Mouse (Mus musculus): Measurements from ENCODE around the gene Samm50. TPM values are rescaled to one million over a fixed set of nuclear protein-coding genes. Genes with fewer than 3 reads are reported as not detected.

The Samm50 gene
- polyA plus RNA-seq (2012; rRNA removed; ENCODE audit: low replicate concordance): 16.8 and 17.4 TPM in 2 replicates

GRCm38 (mm10) chr15:84192058-84192791 lies at the start of gene Samm50:
Gene Samm50 (plus strand): TSS chr15:84192241.

GRCm38 (mm10) chr15:84167600-84167999 lies 24.4 kb upstream of the Samm50 start, which contains the start of gene Pnpla3:
Gene Pnpla3 (plus strand): TSS chr15:84167837.

DNA sequence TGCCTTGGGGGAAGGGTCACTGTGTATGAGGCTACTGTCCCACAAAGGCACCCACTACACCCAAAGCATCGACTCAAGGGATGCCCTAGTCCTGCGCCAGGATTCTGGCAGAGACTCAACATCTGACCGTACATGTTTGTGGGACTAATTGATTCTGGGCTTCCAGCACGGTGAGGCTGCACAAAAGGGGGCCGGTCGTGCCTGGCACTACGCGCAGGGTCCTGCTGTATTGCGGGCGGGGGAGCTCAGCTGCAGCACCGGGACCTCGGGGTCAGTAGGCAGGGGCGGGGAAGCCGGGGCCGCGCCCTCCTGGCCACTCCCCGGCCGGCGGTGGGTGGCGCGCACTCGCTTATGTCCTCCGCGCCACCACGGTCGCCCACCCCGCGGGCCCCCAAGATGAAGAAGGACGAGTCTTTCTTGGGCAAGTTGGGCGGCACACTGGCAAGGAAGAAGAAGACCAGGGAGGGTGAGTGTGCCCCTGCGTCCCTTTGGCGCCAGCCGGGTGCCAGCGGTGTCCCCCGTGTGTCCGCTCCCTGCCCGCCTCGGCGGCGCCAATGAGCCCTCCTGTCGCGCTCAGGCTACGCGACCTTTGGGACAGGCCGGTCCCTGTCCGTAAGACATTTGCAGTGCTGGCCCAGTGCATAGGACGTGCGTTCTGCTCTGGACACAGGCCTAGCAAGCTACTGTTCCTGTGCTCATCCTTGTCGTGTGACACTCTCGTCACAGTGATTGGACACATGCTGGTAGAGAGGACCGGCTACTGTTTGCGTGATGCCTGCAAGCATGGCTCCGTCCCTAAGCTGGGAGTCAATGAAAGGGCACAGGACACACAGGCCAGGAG lies 39.9 kb downstream of the Samm50 start, which contains the start of gene Parvb:
Parvb (plus strand) TSS at position 323 of the 841 bp plus-strand sequence.

Other genes with a start within 250 kb of the Samm50 start
- 0.08 TPM in 1 of 2 replicates, not detected in the other for gene Efcab6, start 126.9 kb upstream of the Samm50 start, polyA plus RNA-seq (2012; rRNA removed; ENCODE audit: low replicate concordance)
- gene Sult4a1, start 86.5 kb upstream of the Samm50 start, polyA plus RNA-seq (2012; rRNA removed; ENCODE audit: low replicate concordance): 0.16 and 3.0 TPM in 2 replicates
- gene Pnpla5, start 69.1 kb upstream of the Samm50 start, polyA plus RNA-seq (2012; rRNA removed; ENCODE audit: low replicate concordance): 0.89 and 1.0 TPM in 2 replicates
- 558 and 2,530 TPM in 2 replicates for gene Pnpla3, start 24.4 kb upstream of the Samm50 start, polyA plus RNA-seq (2012; rRNA removed; ENCODE audit: low replicate concordance)
- 13.3 and 18.1 TPM in 2 replicates for gene Parvb, start 39.8 kb downstream of the Samm50 start, polyA plus RNA-seq (2012; rRNA removed; ENCODE audit: low replicate concordance)
- 2.1 and 5.7 TPM in 2 replicates for gene Parvg, start 131.8 kb downstream of the Samm50 start, polyA plus RNA-seq (2012; rRNA removed; ENCODE audit: low replicate concordance)

Measured in subcutaneous adipose tissue, adult 2 months (tissue).